Mouse (Mus musculus) adrenal gland (tissue): ENCODE measurements around the gene Gm10282.

Experiments
- intact Hi-C: fragments of 180-260 bp; cut with DNase I; formaldehyde crosslinking; loops from one replicate; pipeline ENCODE4 v1.15.1; 2025
- long read RNA-seq, 2 experiments: library from polyadenylated mRNA; unstranded; transcript quantifications; one replicate each; pipeline ENCODE4 v2.0.0; 2020; ENCODE audit warnings: borderline replicate concordance in 1 of 2; ENCODE audit not compliant: insufficient replicate concordance in 1 of 2

Gm10282 gene
- long read RNA-seq, experiment 1, partial matches to known transcripts: 0 of 2 reads
- long read RNA-seq, experiment 1, other reads (novel, unspliced or antisense): 0 of 2 reads
- long read RNA-seq, experiment 2, transcript Gm10282-201 (1 exons, 1,151 nt): major isoform, 5 of 5 reads
- long read RNA-seq, experiment 2, partial matches to known transcripts: 0 of 5 reads
- long read RNA-seq, experiment 2, other reads (novel, unspliced or antisense): 0 of 5 reads

GRCm38 (mm10) chr8:72305210-72305905, at the start of gene Gm10282:
Gene Gm10282 (minus strand): TSS chr8:72305260.
- intact Hi-C loops: no loop called here

GRCm38 (mm10) chr8:72354272-72354671, 49.2 kb upstream of the Gm10282 start:
- intact Hi-C loops: no loop called here

GRCm38 (mm10) chr8:72353700-72354045, 48.6 kb upstream of the Gm10282 start:
- intact Hi-C loops: no loop called here

GRCm38 (mm10) chr8:72352951-72353699, 48.1 kb upstream of the Gm10282 start:
- intact Hi-C loops: no loop called here

- intact Hi-C loops: no loop called here
Measured at GRCm38 (mm10) chr8:72351405-72352005, 46.4 kb upstream of the Gm10282 start.

- intact Hi-C loops: no loop called here
Measured at GRCm38 (mm10) chr8:72350727-72351126, 45.7 kb upstream of the Gm10282 start.

- intact Hi-C loops: no loop called here
Measured at GRCm38 (mm10) chr8:72349838-72350237, 44.8 kb upstream of the Gm10282 start.

- intact Hi-C loops: no loop called here
Measured at GRCm38 (mm10) chr8:72348956-72349355, 43.9 kb upstream of the Gm10282 start.

- intact Hi-C loops: no loop called here
Measured at GRCm38 (mm10) chr8:72348114-72348513, 43.1 kb upstream of the Gm10282 start.

- intact Hi-C loops: no loop called here
Measured at GRCm38 (mm10) chr8:72347553-72347952, 42.5 kb upstream of the Gm10282 start.

GRCm38 (mm10) chr8:72343725-72344124, 38.7 kb upstream of the Gm10282 start:
- intact Hi-C loops: no loop called here

- intact Hi-C loops: no loop called here
Measured at GRCm38 (mm10) chr8:72342556-72343300, 37.7 kb upstream of the Gm10282 start.

GRCm38 (mm10) chr8:72337034-72337433, 32.0 kb upstream of the Gm10282 start:
- intact Hi-C loops: no loop called here

GRCm38 (mm10) chr8:72336273-72336672, 31.2 kb upstream of the Gm10282 start:
- intact Hi-C loops: no loop called here

GRCm38 (mm10) chr8:72334144-72334641, 29.1 kb upstream of the Gm10282 start:
- intact Hi-C loops: no loop called here

- intact Hi-C loops: no loop called here
Measured at GRCm38 (mm10) chr8:72333429-72334143, 28.5 kb upstream of the Gm10282 start.

GRCm38 (mm10) chr8:72331631-72332030, 26.6 kb upstream of the Gm10282 start:
- intact Hi-C loops: no loop called here

- intact Hi-C loops: no loop called here
Measured at GRCm38 (mm10) chr8:72330806-72331516, 25.9 kb upstream of the Gm10282 start.

- intact Hi-C loops: no loop called here
Measured at GRCm38 (mm10) chr8:72329116-72329515, 24.1 kb upstream of the Gm10282 start.

- intact Hi-C loops: loop anchor here (5.0 kb wide), 1 partner anchor 62 kb away; no protein-coding TSS in a partner anchor
Measured at GRCm38 (mm10) chr8:72324708-72325107, 19.6 kb upstream of the Gm10282 start.
